Mouse (Mus musculus): ENCODE measurements around the gene Gli2. TPM values are rescaled to one million over a fixed set of nuclear protein-coding genes. Genes with fewer than 3 reads are reported as not detected.

Gene Gli2
- polyA plus RNA-seq, 1 experiment from 2014 or later: 17.8 TPM

- under 1% methylated on average over 6 of the region's 6 CpGs for WGBS
- Histone ChIP-seq H3K9me3 (ENCODE audit: control insufficient read depth, low read length) (no peaks in the 10 kb centered on the region), H3K27me3 (ENCODE audit: control insufficient read depth, insufficient read depth, low read length) (no peaks in the 10 kb centered on the region), H3K9ac (ENCODE audit: low read length) (peak overlapping the region; percentile 60), H3K4me1 (ENCODE audit: control insufficient read depth, insufficient read depth, low read length) (peaks cover 30% of the 10 kb centered on the region), H3K36me3 (ENCODE audit: control insufficient read depth, insufficient read depth, low read length) (no peaks in the 10 kb centered on the region), H3K4me3 (ENCODE audit: low read depth, low read length) (peak overlapping the region; percentile 20), H3K27ac (replicated peaks; ENCODE audit: low read depth, low read length) (peak overlapping the region; percentile 95), H3K4me2 (ENCODE audit: low read depth, severe bottlenecking) (peak overlapping the region; percentile 66)
- DNase-seq (ENCODE audit: low spot score): peak; percentile 52
- ATAC-seq (ENCODE audit: insufficient number of reproducible peaks, low FRiP score, low TSS enrichment, low read depth): no peak
Observed at GRCm38 (mm10) chr1:119048547-119048946, 4.9 kb downstream of the Gli2 start.

DNA sequence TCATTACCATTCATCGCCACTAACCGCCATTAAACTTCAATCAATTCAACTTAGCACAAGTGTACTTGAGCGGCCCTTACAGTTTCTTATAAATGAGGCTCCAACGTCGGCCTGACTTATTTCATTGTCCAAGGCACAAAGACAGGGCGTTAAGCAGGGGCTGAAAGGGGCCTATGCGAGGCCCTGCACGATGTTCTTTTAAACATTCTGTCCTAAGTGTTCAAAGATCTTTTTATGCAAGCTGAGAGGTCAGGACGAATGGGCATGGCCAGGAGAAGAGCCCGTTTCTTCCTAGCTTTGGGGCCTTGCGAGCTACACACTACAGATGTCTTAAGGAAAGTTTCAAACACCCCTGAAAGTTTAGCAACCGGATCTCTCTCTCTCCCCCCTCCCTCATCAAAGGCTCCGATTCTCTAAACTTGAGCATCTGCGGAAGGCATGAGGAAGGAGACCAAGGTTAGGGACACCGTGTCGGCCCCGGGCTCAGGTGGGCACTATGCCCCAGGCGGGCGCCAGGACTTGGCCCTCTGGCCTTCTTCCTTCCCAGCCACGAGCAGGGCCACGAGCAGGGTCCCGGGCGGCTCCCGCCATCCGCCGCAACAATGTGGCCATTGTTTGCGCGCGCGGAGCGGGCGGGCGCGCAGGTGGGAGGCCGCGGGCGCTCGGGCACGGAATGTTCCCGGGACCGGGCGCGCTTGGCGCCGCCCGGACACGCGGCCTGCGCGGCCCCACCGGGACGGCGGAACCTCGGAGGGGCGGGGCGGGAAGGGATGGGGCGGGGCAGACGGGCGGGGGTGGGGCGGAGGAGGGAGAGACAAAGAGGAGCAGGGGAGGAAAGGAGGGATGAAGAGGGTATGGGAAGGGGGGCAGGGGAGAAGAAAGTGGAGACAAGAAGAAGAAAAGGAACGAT is 5.7 kb downstream of the Gli2 start:
- Histone ChIP-seq H3K27ac (replicated peaks; ENCODE audit: low read depth, low read length) (peak overlapping the region; percentile 95), H3K4me1 (ENCODE audit: control insufficient read depth, insufficient read depth, low read length) (peaks cover 30% of the 10 kb centered on the region), H3K4me2 (ENCODE audit: low read depth, severe bottlenecking) (peak overlapping the region; percentile 70), H3K9me3 (ENCODE audit: control insufficient read depth, low read length) (no peaks in the 10 kb centered on the region), H3K4me3 (ENCODE audit: low read depth, low read length) (peak overlapping the region; percentile 37), H3K9ac (ENCODE audit: low read length) (peak overlapping the region; percentile 88), H3K36me3 (ENCODE audit: control insufficient read depth, insufficient read depth, low read length) (no peaks in the 10 kb centered on the region), H3K27me3 (ENCODE audit: control insufficient read depth, insufficient read depth, low read length) (no peaks in the 10 kb centered on the region)
- whole genome bisulfite sequencing: 2% methylated on average over 55 of the region's 61 CpGs
- DNase-seq (ENCODE audit: low spot score): peak; percentile 77
- peak; percentile 45; the same call in 1 of the 2 replicates for ATAC-seq (ENCODE audit: insufficient number of reproducible peaks, low FRiP score, low TSS enrichment, low read depth)

GRCm38 (mm10) chr1:119038436-119038835 is 15.0 kb downstream of the Gli2 start:
- no peak overlapping the region for H3K27ac ChIP-seq (replicated peaks; ENCODE audit: low read depth, low read length)
- H3K4me3 ChIP-seq (ENCODE audit: low read depth, low read length): no peak overlapping the region
- 90% methylated on average over 1 of the region's 1 CpGs for WGBS
- no peaks in the 10 kb centered on the region for H3K36me3 ChIP-seq (ENCODE audit: control insufficient read depth, insufficient read depth, low read length)
- H3K9me3 ChIP-seq (ENCODE audit: control insufficient read depth, low read length): no peaks in the 10 kb centered on the region
- H3K4me2 ChIP-seq (ENCODE audit: low read depth, severe bottlenecking): no peak overlapping the region
- no peak overlapping the region for H3K9ac ChIP-seq (ENCODE audit: low read length)
- ATAC-seq (ENCODE audit: insufficient number of reproducible peaks, low FRiP score, low TSS enrichment, low read depth) (no peak), DNase-seq (ENCODE audit: low spot score) (no peak)
- peaks cover 25% of the 10 kb centered on the region for H3K4me1 ChIP-seq (ENCODE audit: control insufficient read depth, insufficient read depth, low read length)
- no peaks in the 10 kb centered on the region for H3K27me3 ChIP-seq (ENCODE audit: control insufficient read depth, insufficient read depth, low read length)

DNA sequence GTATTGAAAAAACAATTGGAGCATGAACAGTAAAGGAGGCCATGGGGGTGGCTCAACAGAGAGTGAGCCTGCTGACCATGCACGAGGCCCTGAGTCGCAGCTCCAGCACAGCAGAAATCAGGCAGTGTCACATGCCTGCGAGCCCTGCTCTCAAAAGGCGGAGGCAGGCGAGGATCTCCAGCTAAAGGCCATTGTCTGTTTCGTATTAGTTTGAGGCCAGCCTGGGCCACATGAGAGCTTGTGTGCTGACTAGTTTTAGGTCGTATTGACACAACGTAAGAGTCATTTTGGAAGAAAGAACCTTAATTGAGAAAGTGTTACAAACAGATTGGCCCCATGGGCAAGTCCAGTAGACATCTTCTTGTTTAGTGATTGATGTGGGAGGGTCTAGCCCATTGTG is 17.5 kb downstream of the Gli2 start:
- 27% methylated on average over 8 of the region's 8 CpGs for WGBS
- ATAC-seq (ENCODE audit: insufficient number of reproducible peaks, low FRiP score, low TSS enrichment, low read depth) (no peak), DNase-seq (ENCODE audit: low spot score) (peak; percentile 32)
- Histone ChIP-seq H3K9me3 (ENCODE audit: control insufficient read depth, low read length) (no peaks in the 10 kb centered on the region), H3K4me2 (ENCODE audit: low read depth, severe bottlenecking) (no peak overlapping the region), H3K9ac (ENCODE audit: low read length) (no peak overlapping the region), H3K4me3 (ENCODE audit: low read depth, low read length) (no peak overlapping the region), H3K4me1 (ENCODE audit: control insufficient read depth, insufficient read depth, low read length) (peaks cover 32% of the 10 kb centered on the region), H3K36me3 (ENCODE audit: control insufficient read depth, insufficient read depth, low read length) (no peaks in the 10 kb centered on the region), H3K27ac (replicated peaks; ENCODE audit: low read depth, low read length) (0 out of 2 replicates have a peak overlapping the region, but pooled peaks have one; percentile 36), H3K27me3 (ENCODE audit: control insufficient read depth, insufficient read depth, low read length) (no peaks in the 10 kb centered on the region)

GRCm38 (mm10) chr1:119035301-119035700 is 18.1 kb downstream of the Gli2 start:
- Histone ChIP-seq H3K9ac (ENCODE audit: low read length) (no peak overlapping the region), H3K4me2 (ENCODE audit: low read depth, severe bottlenecking) (no peak overlapping the region)
- peak; percentile 41 for DNase-seq (ENCODE audit: low spot score)

DNA sequence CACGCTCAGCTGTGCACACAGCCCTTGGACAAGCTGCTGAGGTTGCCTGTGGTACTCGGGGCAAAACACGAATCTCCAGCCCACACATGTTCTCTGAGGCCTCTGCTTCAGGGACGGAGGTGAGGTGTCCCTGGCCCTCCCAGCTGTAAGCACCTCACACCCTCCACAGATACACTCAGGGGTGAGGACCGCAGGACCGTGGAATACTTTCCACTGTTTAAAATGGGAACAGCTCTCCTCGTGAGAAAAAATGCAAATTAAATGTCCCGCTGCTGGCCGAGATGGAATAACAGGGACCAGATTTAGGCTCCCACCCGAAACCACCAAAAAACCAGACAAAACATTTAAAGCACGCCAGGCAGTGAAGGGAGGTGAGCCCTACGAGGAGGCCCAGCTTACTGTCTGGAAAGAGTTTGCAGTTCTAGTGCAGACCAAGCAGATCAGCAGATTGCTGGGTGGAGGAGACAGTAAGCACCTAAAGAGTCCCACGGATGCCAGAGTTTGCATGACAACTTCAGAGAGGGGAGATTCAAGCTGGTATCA is 19.2 kb downstream of the Gli2 start:
- H3K4me2 ChIP-seq (ENCODE audit: low read depth, severe bottlenecking): peak overlapping the region; percentile 28; the same call in 1 of the 2 replicates
- H3K9me3 ChIP-seq (ENCODE audit: control insufficient read depth, low read length): no peaks in the 10 kb centered on the region
- 25% methylated on average over 13 of the region's 13 CpGs for WGBS
- peak; percentile 53; the same call in 1 of the 2 replicates for ATAC-seq (ENCODE audit: insufficient number of reproducible peaks, low FRiP score, low TSS enrichment, low read depth)
- peak overlapping the region; percentile 92 for H3K27ac ChIP-seq (replicated peaks; ENCODE audit: low read depth, low read length)
- no peaks in the 10 kb centered on the region for H3K27me3 ChIP-seq (ENCODE audit: control insufficient read depth, insufficient read depth, low read length)
- peaks cover 32% of the 10 kb centered on the region for H3K4me1 ChIP-seq (ENCODE audit: control insufficient read depth, insufficient read depth, low read length)
- no peaks in the 10 kb centered on the region; the same call in 1 of the 2 replicates for H3K36me3 ChIP-seq (ENCODE audit: control insufficient read depth, insufficient read depth, low read length)
- no peak overlapping the region for H3K4me3 ChIP-seq (ENCODE audit: low read depth, low read length)
- peak overlapping the region; percentile 39; the same call in 1 of the 2 replicates for H3K9ac ChIP-seq (ENCODE audit: low read length)
- DNase-seq (ENCODE audit: low spot score): peak; percentile 29

More at GRCm38 (mm10) chr1:119035301-119035700, 18.1 kb downstream of the Gli2 start:
- 29% methylated on average over 9 of the region's 9 CpGs for WGBS
- no peaks in the 10 kb centered on the region for H3K36me3 ChIP-seq (ENCODE audit: control insufficient read depth, insufficient read depth, low read length)
- H3K9me3 ChIP-seq (ENCODE audit: control insufficient read depth, low read length): no peaks in the 10 kb centered on the region
- H3K27me3 ChIP-seq (ENCODE audit: control insufficient read depth, insufficient read depth, low read length): no peaks in the 10 kb centered on the region
- H3K27ac ChIP-seq (replicated peaks; ENCODE audit: low read depth, low read length): no peak overlapping the region
- peaks cover 32% of the 10 kb centered on the region for H3K4me1 ChIP-seq (ENCODE audit: control insufficient read depth, insufficient read depth, low read length)
- ATAC-seq (ENCODE audit: insufficient number of reproducible peaks, low FRiP score, low TSS enrichment, low read depth): no peak
- no peak overlapping the region for H3K4me3 ChIP-seq (ENCODE audit: low read depth, low read length)

DNA sequence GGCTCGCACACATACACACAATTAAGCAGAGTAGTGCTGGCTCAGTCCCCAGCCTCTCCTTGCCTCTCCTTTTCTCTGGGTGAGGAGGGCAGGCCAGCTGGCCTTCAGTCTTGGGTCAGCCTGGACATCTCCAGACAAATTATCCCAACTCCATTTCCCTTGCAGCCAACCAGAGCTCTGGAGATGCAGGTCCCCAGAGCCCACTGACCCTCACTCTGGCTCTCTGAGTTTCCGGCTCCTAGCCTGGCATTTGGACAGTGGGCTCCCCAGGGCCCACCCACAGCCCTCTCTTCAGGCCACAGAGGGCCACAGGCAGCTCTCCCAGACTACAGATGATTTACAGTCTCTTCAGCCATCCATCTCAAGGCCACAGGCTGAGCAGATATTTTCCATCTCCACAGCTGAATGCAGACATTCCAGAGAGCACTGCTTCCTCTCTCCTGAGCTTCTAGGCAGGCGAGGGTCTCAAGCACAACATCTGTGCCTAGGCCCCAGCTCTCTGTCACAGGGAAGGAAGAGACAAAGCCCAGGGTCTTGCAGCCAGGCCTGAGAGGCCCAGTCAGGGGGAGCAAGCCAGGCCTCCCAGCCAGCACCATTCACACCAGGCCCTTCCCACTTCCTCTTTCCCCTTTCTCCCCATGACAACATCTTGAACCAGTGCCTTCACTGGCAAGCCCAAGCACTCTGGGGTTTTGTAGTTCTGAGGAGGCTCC is 19.8 kb downstream of the Gli2 start:
- ATAC-seq (ENCODE audit: insufficient number of reproducible peaks, low FRiP score, low TSS enrichment, low read depth) (peak; percentile 80), DNase-seq (ENCODE audit: low spot score) (peak; percentile 75)
- Histone ChIP-seq H3K27ac (replicated peaks; ENCODE audit: low read depth, low read length) (peak overlapping the region; percentile 92), H3K4me3 (ENCODE audit: low read depth, low read length) (no peak overlapping the region), H3K27me3 (ENCODE audit: control insufficient read depth, insufficient read depth, low read length) (no peaks in the 10 kb centered on the region), H3K36me3 (ENCODE audit: control insufficient read depth, insufficient read depth, low read length) (no peaks in the 10 kb centered on the region; the same call in 1 of the 2 replicates), H3K9me3 (ENCODE audit: control insufficient read depth, low read length) (no peaks in the 10 kb centered on the region), H3K4me2 (ENCODE audit: low read depth, severe bottlenecking) (peak overlapping the region; percentile 28), H3K4me1 (ENCODE audit: control insufficient read depth, insufficient read depth, low read length) (peaks cover 32% of the 10 kb centered on the region), H3K9ac (ENCODE audit: low read length) (peak overlapping the region; percentile 39)
- WGBS: 41% methylated on average over 3 of the region's 3 CpGs

DNA sequence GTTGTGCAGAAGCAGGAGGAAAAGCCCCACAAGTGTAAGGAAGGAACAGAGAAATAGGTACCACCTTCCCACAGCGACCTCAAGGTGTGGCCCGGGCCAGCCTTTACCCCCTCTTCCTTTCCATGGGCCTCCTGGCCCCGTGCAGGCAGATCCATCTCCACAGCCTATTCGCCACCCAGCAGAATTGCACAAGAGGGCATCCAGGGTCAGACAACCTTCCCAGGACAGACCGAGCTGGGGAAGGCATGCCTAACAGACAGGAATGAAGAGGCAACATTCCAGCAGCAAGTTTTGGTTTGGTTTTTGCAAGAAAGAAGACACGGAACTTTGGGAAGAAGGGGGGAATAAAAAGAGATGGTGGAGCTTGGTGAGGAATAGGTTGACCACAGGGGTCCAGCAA is 22.2 kb downstream of the Gli2 start:
- no peaks in the 10 kb centered on the region for H3K9me3 ChIP-seq (ENCODE audit: control insufficient read depth, low read length)
- H3K36me3 ChIP-seq (ENCODE audit: control insufficient read depth, insufficient read depth, low read length): no peaks in the 10 kb centered on the region; the same call in 1 of the 2 replicates
- H3K4me2 ChIP-seq (ENCODE audit: low read depth, severe bottlenecking): no peak overlapping the region
- H3K4me3 ChIP-seq (ENCODE audit: low read depth, low read length): no peak overlapping the region
- no peak overlapping the region for H3K9ac ChIP-seq (ENCODE audit: low read length)
- no peaks in the 10 kb centered on the region for H3K27me3 ChIP-seq (ENCODE audit: control insufficient read depth, insufficient read depth, low read length)
- H3K27ac ChIP-seq (replicated peaks; ENCODE audit: low read depth, low read length): no peak overlapping the region
- ATAC-seq (ENCODE audit: insufficient number of reproducible peaks, low FRiP score, low TSS enrichment, low read depth): no peak
- peaks cover 36% of the 10 kb centered on the region for H3K4me1 ChIP-seq (ENCODE audit: control insufficient read depth, insufficient read depth, low read length)
- WGBS: 83% methylated on average over 6 of the region's 6 CpGs
- no peak for DNase-seq (ENCODE audit: low spot score)

Data from limb, embryonic 11.5 days (tissue).